Mouse (Mus musculus) yolk sac, embryonic 10.5 days (tissue): Measurements from ENCODE around the gene Cstad.

Source experiments
- DNase-seq: peaks from one replicate; pipeline ENCODE4 v3.0.0-alpha.2; 2017; ENCODE audit warnings: low spot score

Gene Cstad

GRCm38 (mm10) chr2:30595796-30596195 lies 956 bp downstream of the Cstad start:
- no peak for DNase-seq

DNA sequence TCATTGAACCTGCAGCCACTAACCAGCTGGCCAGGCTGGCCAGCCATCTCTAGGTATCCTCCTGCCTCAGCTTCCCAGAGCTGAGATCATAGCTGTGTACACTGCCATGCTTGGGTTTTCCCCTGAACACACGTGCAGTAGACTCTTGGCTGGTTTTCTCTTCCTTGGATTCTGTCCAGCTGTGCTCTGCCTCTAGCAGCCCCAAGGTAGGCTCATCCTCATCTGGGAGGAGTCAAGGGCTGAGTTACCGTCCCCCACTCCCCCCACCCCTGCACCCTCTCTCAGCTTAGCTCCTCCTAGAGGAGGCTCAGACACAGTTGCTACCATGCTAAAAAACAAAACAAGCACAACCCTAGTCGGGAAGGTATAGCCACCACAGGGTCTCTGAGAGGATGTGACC lies 4.8 kb downstream of the Cstad start:
- DNase-seq = no peak

- no peak for DNase-seq
Observed at GRCm38 (mm10) chr2:30600291-30600690, 5.5 kb downstream of the Cstad start.

GRCm38 (mm10) chr2:30600965-30601841 lies 6.4 kb downstream of the Cstad start:
- peak; percentile 58 for DNase-seq

GRCm38 (mm10) chr2:30602451-30602850 lies 7.6 kb downstream of the Cstad start:
- no peak for DNase-seq

DNA sequence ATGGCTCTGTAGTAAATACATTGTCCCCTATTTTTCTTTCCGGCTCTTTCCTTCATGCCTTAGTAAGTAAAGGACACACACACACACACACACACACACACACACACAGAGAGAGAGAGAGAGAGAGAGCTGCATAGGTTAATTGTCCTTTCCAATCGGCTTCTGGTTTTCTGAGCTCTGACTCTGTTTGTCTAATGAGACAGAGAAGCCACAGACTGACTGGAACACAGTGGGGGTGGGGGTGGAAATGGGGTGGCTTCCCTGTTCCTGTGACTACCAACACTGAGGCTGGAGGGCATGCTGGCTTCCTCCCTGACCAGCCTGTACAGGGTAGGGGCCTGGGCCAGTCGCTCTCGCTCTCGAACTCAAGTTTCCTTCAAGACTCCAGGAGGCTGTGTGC lies 8.9 kb downstream of the Cstad start:
- DNase-seq = no peak

GRCm38 (mm10) chr2:30604880-30605761 lies 10.3 kb downstream of the Cstad start:
- DNase-seq = peak; percentile 74

DNA sequence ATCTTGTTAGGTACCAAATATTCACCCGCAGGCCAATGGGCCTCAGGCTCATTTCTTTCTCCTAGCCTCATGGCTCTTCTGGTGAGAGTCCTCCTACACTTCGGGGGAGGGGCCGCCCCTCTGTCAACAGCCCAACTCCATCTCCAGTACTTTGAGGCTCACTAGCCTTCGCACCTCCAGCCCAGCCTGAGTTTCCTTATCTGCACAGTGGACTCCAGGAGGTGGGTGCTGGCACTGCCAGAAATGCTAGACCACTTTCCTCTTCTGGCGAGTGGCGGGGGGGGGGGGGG lies 10.9 kb downstream of the Cstad start:
- no peak for DNase-seq

- DNase-seq = no peak
Observed at GRCm38 (mm10) chr2:30606621-30607052, 11.8 kb downstream of the Cstad start.

- DNase-seq = no peak
Observed at GRCm38 (mm10) chr2:30607941-30608340, 13.1 kb downstream of the Cstad start.

DNA sequence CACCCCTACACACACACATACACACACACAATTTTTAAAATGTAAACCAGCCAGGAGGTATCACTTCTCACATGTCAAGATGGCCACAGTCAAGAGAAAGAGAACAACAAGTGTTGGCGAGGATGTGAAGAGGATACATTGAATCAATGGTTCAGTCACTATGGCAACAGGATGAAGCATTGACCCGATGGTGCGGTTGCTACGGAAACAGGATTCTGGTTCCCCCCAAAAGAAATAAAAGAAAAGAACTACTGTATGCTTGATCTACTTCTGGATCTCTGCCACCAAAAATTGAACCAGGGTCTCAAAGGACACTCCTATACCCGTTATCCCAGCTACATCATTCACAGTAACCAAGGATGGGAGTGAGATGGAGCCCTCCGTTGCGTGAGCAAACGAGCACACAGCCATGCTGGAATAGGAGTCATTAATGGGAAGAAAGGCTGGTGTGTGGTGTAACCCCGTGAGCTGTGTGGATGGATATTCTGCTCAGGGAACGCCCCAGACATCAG lies 13.9 kb downstream of the Cstad start:
- no peak for DNase-seq

- peak; percentile 67 for DNase-seq
Observed at GRCm38 (mm10) chr2:30613574-30613973, 18.7 kb downstream of the Cstad start.

DNA sequence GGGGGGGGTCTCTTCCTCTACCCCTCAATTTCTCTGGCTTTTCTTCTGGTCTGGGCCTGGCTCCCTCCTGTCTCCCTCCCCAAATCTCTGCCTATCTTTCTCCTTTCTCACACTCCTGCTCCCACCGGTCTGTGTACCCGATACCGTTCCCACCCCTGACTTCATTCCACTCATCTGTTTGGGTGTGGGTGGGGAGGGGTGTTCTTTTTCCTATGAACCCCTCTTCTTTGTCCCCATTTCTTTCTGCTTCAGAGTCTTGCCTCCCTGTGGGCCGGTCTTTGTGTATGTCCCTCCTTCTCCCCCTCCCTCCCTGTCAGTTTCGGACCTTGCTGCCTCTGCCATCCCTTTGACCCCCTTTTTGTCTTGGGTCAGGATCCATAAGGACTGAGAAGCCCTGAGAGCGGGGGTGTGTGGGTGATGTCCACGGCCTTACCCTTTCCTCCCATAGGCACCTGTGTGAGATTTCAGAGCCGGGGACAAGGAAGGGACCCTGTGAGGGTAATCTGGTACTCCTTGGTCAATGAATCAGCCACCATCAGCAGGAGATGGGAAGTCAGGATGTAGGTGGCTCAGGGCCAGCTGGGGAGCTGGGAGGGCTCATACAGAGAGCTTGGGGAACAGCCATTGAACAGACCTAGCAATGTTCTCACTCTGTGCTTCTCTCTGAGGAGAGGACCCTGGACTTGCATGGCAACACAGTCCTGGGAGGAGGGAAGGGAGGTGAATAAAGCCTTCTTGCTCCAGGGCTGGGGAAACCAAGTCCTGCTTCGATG lies 19.5 kb downstream of the Cstad start:
- DNase-seq = no peak

DNA sequence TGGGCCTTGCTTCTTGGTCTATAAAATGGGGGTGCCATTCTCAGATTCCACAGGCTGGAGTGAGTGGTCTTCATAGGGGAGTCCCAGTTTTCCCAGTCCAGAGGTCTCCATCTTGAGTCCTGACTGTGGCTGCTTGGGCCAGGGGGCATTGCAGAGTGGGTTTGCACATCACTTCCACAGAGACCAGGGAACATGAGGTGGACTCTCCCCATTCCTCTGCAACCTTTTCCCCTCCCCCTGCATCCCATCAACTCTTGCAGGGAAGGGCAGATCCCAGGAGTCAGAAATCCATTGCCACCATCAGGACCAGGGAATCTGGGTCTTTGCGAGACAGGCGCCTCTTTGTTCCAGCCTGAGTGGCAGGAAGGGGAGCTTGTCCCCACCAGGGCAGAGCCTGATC lies 21.0 kb downstream of the Cstad start:
- no peak for DNase-seq

DNA sequence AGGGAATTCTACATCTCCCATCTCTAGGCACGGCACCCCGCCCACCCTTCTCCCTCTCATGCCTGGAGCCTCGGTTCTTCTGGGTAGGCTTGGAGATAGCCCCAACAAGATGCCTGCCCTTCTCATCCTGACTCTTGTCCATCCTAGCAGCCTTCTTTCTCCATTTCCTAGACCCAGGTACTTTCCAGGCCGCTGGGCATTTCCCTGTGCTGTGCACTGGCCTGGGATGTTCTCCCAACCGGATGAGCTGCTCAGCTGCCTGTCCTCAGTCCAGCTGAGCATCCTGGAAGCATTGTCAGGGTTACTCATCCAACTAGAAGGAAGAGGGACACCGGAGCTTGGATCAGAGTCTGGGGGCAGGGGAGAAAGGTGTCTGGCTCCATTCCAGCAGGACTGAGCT lies 21.6 kb downstream of the Cstad start:
- no peak for DNase-seq

GRCm38 (mm10) chr2:30618487-30619248 lies 23.8 kb downstream of the Cstad start:
- DNase-seq = peak; percentile 66

DNA sequence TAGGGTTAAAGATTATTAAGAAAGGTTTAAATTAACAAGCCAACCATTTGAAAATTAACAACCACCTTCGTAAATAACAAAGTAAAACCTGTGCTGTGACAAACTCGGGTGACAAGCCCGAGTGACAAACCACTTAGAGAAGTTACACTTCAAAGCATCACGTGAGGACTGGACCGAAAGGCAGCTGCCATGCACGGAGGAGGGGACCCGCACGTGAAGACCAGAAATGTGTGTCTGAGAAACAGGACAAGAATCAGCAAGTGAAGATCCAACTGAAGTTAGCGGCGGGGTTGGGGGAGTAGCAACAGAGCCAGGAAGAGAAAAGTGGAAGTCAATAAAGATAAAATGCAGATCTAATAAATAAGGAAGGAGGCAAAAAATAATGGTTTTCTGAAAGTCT lies 29.0 kb downstream of the Cstad start:
- no peak for DNase-seq

DNA sequence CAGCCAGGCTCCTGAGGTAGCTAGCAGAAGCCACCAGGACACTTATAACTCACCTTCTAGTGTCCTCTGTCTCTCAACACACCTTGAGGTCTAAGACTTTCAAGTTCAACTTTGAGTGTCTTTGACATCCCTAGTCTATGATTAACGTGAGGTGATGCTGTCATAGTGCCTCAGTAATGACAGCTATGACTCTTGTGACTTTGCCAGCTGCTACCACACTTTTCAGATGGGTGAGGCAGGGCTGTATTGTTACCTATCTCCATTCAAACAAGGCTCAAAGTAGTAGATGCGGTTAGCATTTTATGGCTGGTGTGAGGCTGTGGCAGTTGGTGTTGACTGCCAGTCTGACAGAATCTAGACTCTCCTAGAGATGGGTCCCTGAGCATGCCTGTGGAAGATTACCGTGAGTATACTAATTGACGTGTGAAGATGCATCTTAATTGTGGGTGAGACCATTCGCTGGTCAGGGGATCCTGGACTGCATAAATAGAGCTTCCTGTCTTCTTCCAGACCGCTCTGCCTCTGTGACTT lies 30.5 kb downstream of the Cstad start:
- no peak for DNase-seq

DNA sequence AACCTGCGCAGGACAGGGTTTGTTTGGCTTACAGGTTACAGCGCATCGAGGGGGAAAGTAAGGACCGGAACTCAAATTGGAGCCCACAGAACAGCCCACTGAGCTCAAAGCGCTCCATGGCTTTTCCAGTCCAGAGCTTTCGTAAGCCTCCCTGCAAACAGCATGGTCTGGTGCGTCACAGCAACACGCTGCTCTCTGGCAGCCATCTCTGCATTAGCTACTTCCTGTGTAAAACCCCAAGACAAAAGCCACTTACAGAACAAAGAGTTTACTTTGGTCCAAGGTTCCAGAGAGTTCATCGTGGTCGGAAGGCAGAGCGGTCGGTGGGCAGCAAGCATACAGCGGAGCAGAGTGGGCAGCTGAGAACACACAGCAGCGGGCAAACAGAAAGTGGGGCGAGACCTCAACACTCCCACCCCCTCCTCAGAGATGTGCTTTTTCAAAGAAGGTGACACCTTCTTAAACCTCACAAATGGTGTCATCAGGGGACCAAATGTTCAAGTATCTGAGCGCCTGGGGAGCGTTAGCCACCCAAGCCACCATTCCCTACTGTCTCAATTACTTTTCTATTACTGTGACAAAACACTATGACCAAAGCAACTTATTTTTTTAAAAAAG lies 31.3 kb downstream of the Cstad start:
- no peak for DNase-seq

DNA sequence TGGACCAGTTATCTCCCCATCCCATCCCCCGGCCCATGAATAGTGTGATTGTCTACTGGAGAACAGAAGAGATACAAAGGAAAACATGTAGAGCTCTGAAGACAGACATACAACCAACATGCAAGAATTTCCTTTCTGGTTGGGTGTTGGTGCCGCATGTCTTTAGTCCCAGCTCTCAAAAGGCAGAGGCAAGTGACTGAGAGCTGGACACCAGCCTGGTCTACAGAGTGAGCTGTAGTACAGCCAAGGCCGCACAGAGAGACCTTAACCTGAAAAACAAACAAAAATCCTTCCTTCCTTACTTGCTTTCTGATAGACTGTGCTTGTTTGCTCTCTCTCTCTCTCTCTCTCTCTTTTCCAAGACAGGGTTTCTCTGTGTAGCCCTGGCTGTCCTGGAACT lies 32.5 kb downstream of the Cstad start:
- no peak for DNase-seq

DNA sequence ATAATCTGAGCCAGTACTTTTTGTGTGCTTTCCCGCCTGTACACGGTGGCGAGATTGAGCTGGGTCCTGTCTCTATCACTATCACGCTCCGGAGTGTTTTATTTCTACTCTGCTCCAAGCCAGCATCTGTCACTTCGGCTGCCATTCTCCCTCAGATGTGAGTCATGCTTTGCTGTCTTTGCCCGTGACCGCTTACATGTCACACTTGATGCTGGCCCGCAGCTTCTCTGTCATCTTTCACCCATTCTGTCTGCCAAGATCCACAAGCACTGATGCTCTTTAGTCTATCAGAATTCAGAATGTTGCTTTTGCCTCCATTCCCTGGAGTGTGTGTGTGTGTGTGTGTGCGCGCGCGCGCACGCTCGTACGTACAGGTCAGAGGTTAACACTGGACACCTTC lies 33.5 kb downstream of the Cstad start:
- DNase-seq = no peak
